Mouse (Mus musculus) fibroblast of lung, adult 2 months (primary cell): ENCODE data around the gene Ppm1a.

Experiments
- DNase-seq: peaks from one replicate; pipeline ENCODE4 v3.0.0-alpha.2; 2011; ENCODE audit warnings: low read depth

The Ppm1a gene

GRCm38 (mm10) chr12:72825656-72826055 is 68.4 kb downstream of the Ppm1a start:
- no peak for DNase-seq

DNA sequence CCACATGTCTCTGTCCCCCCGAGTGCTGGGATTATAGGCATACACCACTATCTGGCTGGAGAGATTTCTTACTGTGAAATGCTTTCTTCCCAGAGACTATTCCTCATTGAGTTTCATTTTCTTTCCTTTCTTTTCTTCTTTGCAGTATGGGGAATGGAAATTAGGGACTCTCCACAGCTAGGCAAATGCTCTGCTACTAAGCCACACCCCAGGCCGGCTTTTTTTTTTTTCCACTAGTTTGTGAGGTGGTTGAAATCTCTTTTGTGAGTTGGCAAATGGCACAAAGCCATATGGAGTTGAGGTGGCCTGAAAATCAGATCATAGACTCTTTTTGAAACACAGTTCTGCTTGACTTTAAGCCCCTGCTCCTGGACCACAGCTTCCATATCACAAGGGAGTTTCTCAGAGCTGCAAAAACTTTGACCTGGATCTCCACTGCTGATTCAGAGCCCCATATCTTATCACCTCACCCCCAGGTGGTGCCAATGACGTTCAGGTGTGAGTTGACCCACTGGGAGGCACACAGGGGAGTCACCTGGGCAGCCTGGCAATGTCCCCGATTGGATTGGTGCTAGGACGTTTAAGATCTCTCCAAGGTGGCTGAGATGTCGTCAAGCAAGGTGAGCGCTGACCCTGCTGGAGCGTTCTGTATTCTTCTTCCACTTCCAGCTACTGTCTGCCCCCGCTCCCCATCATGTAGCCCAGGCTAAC is 71.7 kb downstream of the Ppm1a start:
- DNase-seq, result no peak

- DNase-seq, result no peak
Measured at GRCm38 (mm10) chr12:72829777-72830176, 72.5 kb downstream of the Ppm1a start.

- DNase-seq, result no peak
Measured at GRCm38 (mm10) chr12:72830317-72830716, 73.1 kb downstream of the Ppm1a start.

DNA sequence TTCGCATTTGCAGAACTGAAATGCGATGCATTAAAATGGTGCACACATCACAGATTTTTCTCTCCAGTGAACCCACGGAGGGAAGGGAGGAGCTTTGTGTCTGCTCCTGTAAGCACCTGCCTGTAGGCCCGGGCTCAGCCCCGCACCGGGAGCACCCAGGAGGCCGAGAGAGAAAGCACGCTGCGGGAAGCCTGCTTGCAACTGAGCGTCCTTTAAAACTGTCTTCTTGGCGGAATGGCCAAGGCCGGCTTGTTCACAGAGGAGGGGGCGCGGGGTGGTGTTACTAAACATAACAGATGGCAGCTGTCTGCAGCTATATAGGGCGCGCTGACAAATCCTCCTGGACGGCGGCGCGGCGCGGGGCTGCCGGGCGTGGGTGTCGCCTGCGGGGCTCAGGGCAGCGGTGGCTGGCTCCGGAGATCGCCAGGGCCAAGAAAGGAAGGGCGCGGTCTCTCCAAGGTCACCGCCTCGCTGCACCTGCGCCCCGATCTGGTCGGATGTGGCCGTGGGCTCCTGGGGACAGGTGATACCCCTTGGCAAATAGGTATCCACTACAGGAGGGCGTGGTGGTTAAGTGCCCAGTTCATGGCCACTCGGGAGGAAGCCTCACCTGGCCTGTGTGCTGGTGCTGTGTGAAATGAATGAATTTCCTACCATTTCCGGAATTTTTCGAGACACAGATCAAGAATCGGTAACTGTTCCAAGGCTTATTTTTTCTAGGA is 74.6 kb downstream of the Ppm1a start:
- DNase-seq, result no peak

DNA sequence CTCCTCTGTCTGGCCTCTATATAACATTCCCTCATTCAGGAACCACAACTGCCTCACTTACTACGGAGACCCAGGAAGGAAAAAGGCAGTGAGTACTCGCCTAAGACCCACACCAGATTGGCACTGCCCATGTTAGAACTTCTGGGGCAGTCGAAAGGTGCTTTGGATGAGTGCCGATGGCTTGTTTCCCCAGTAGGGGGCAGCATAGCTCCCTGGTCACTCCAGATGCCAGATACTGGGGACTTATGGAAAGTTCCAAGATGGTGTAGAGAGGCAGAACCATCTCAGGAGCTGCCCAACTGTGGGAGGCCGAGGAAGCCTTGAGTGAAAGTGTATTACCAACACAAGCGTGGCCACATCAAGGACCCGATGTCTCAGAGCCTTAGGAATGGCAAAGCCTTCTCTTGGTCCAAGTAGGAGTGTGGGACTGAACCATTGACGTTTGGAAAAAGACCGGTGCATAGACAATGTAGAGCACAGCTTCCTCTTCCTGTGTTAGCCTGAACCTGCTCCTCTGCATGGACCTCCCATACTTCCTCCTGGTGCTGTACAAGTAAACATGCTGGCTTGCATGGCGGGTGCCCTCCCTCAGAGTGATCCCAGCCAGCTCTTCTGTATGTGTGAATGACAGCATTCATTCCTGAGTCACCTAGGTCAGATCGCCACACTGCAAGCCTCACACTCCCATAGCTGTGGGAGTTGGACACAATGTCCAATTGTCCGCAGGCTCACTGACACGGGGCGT is 77.7 kb downstream of the Ppm1a start:
- no peak for DNase-seq

DNA sequence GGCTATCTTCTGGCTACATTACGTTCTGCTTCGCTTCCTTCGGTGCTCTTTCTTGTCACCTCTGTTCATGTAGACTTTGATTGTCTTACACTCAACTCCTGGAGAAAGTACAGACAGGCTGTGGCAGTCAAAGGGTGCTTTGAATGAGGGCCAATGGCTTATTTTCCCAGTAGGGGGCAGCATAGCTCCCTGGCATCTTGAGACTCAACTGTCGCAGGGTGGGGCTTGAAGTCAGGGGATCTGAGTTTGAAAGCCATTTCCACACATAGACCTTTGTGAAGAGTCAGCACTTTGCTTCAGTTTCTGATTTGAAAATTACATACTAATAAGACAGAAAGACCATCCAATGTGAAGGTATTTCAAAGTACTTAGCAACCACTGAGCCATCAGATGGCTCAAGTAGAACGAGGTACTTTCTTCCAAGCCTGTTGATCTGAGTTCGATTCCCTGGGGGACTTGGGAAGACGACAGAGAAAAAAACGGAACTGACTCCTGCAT is 78.3 kb downstream of the Ppm1a start:
- DNase-seq, result no peak

GRCm38 (mm10) chr12:72837302-72837701 is 80.0 kb downstream of the Ppm1a start:
- DNase-seq, result no peak

- no peak for DNase-seq
Measured at GRCm38 (mm10) chr12:72841500-72841899, 84.2 kb downstream of the Ppm1a start.

- no peak for DNase-seq
Measured at GRCm38 (mm10) chr12:72843135-72843534, 85.9 kb downstream of the Ppm1a start.

DNA sequence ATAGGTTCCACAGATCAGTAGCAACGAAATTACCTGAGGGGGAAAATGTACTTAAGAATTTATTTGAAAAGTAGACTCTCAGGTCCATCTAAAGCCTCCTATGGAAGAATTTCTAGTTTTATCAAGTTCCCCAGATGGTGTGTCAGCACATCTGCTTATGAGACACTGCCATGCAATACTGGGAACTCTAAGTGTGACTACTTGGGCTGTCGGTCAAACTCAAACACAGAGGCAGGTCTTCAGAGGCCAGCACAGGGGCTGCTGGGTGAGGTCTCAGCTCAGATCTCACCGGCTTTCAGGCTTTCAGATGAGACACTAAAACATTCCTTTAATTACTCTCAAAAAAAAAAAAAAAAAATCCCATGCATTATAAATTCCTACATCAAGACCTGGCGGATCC is 86.3 kb downstream of the Ppm1a start:
- no peak for DNase-seq

DNA sequence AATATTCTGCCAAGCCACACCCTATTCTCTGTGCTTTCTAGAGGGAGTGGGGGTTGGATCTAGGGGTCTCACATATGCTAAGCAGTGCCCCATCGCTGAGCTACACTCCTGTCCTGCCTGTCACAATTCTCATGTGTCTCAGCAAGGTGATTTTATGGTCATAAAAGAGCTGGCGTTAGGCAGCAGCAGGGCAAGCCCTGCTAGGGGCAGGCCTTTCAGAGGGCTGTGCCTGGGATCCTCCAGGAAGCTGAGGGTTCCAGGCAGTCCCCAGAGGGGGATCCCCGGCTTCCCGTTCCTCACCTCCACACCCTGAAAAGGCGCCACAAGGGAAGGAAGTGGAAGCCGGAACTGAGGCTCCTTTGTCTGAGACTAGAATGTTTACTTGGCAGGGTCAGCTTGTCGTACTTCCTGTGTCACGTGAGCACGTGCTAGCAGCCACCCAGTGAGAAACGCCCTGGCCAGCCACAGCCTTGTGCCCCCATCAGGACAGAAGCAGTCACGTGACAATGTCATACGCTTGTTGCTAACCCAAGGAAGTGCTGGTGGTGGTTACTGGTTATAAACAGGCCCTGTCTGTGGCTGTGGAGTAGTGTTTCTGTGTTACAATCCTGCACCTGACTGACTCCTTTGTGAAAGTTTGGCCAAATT is 86.8 kb downstream of the Ppm1a start:
- DNase-seq, result no peak

GRCm38 (mm10) chr12:72845946-72846345 is 88.7 kb downstream of the Ppm1a start:
- no peak for DNase-seq

- DNase-seq, result peak; percentile 20
Measured at GRCm38 (mm10) chr12:72847725-72848124, 90.5 kb downstream of the Ppm1a start.
